Mouse (Mus musculus): ENCODE measurements around the gene Prr30.
"Not testable (repeated sequence)": the region's sequence is repeated elsewhere in the genome, so short reads cannot be mapped to it uniquely, and the experiment has no call there.

Gene Prr30

DNA sequence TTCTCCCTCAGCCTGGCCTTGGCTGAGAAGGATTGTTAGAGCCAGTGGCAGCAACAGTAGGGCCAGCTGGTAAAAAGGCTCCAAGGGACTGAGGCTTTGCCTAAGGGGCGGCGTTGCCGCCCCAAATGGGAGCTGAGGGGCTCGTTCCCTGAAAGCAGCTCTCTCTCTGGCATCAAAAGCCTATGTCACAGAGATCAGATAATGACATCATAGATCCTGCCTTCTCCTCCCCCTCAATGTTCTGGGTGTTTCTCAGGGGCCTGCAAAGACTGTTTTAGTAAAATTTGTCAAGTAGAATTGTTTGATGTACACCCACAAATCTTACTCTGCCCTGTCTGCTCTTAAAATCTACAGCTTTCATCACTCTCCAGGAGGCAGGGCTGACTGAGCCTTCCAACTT lies at the start of gene Prr30:
Prr30 (minus strand) TSS at position 101 of the 400 bp plus-strand sequence.
- no peak for DNase-seq

DNA sequence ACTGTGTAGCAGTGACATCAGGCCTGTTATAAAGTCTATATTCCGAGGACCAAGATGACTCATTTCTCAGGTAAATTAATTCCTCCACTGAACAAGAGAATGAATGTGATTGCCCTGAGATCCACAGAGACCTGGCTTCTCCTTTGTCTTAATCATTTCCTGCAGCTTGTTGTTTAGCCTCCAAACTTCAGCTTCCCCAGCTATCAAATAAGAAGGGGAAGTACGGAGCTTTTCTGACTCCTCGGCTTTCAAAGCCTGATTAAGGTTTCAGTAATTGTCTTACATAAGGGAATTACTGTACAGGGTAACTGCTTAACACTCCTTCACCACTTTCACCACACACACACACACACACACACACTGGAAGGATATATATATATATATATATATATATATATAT lies 46.7 kb upstream of the Prr30 start:
- no peak for DNase-seq

DNA sequence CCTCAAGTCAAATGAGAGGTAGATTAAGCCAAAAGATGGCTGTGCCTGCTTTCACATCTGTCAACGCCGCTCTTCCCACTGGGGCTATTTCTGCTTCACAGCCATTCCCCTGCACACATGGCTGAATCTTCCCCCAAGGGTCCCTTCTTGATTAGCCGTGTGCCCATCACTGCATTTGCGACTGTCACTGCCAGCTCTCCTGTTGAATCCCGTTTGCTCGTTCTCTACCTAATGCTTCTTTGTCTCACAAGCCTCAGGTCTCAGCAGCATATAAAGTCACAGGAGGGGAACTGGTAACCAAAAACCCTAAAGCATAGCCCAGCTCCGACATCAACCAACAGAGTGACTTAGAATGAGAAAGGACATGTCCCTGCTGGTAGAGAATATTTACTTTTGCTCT lies 45.6 kb upstream of the Prr30 start:
- no peak for DNase-seq

DNA sequence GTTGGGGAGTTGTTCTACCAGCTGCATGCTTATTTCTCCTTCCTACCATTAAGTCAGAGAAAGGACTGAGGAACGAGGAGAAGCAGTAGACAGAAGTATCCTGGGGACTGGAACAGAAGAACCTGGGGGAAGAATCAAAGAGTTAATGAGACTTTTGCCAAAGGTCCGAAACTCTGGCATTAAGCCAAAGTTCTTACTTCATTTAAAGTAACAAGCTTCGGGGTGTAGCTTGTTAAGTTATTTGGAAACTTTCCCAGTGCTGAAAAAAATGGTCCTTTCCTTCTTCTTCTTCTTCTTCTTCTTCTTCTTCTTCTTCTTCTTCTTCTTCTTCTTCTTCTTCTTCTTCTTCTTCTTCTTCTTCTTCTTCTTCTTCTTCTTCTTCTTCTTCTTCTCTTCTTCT lies 44.3 kb upstream of the Prr30 start:
- not testable (repeated sequence) for DNase-seq

DNA sequence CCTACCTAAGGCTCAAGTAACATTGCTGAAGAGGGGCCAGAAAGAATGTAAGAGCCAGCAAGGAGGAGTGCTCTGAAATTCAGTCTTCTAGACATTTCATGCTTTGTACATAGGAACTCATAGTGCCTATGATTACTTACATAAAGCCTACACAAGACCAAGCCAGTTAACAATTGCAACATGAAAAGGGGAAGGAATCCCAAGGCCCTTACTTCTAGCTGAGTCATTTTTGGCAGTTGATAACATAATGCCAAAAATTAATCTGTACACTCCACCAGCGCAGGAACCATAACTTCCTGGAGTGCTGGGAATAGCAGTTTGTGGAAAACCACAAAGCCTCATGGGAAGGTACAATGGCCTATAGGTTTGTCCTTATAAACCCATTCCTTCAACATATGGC lies 37.8 kb upstream of the Prr30 start:
- no peak for DNase-seq

DNA sequence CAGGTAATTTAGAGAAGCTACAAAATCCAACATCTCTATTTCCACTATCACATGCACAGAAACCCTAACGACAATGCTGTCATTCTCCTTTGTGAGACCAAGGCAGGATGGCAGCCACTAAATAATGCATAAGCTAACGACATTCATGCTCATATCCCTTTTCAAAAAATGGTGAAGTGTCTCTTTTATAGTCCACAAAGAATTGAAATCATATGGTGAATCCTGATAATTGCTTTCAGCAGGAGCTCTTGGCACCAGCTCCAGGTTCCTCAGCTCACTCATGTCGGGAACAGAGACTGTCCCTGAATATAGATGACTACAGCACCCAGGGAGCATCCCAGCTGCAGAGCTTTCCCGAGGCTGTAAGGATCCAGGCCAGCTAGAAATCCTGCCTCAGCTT lies 28.9 kb upstream of the Prr30 start:
- no peak for DNase-seq

DNA sequence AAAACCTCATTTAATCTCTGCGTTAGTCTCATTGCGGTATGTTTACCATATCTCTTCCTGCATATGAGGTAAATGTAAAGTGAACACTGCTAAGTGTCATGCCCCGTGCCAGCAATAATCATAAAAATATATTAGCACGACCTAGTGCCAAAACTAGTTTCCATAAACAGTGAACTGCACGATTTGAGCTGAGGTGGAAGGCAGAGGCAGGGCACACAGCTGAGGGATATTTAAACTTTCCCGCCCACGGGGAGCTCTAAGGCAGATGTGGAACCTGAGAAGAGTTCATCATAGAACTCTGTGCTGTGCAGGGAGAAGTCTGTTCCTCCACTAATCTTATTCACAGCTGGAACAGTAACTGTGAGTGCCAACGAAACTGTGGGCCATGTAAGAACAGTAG lies 22.2 kb upstream of the Prr30 start:
- DNase-seq: no peak

DNA sequence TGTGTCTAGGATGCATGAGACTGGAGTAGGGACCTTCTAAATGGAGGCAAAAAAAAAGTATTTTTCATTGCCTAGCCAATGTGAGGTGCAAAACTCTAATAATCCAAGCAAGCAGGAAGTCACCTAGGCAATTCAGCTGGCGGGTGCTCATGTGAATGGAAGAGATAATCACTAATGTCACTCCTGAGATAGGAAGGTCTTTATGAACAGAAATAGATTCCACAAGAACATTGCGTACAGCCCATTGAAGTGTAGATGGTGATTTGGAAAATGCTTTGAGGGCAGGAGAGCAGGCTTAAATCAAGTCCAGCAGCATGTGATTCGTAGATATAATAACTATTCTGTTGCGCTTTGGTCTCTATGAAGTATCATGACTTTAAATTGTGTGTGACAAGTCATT lies 27.9 kb downstream of the Prr30 start:
- no peak for DNase-seq

Measured in cerebellum, adult 11-12 months (tissue).